Mouse (Mus musculus) midbrain, embryonic 16.5 days (tissue): ENCODE measurements at regions not wholly inside any gene's neighbourhood (a gene's known extent, or its start where the extent isn't known, plus 50 kb on each side); places are given as distances from the start of the nearest gene placed in this dataset.

ENCODE experiments used
- ATAC-seq: fragments of 200-750 bp; cut with Nextera tagmentation; 2 replicates; pipeline ENCODE4 v1.8.0; 2017; ENCODE audit warnings: moderate TSS enrichment
- H3K27ac ChIP-seq: fragments of 300-500 bp; sonication (generic); 2 replicates; pipeline ENCODE4 v1.5.1; 2014; ENCODE audit warnings: mild to moderate bottlenecking, low read length, mixed read lengths
- H3K27me3 ChIP-seq: fragments of 300-500 bp; sonication (generic); 2 replicates; pipeline ENCODE4 v1.6.1; 2014; ENCODE audit warnings: low read depth, low read length, mixed read lengths; ENCODE audit not compliant: control insufficient read depth, insufficient read depth
- H3K36me3 ChIP-seq: fragments of 300-500 bp; sonication (generic); 2 replicates; pipeline ENCODE4 v1.6.1; 2014; ENCODE audit warnings: mild to moderate bottlenecking, low read length, moderate library complexity, mixed read lengths; ENCODE audit not compliant: control insufficient read depth, insufficient read depth
- H3K4me1 ChIP-seq: fragments of 300-500 bp; sonication (generic); 2 replicates; pipeline ENCODE4 v1.6.1; 2014; ENCODE audit warnings: mild to moderate bottlenecking, low read length, mixed read lengths; ENCODE audit not compliant: control insufficient read depth, insufficient read depth
- H3K4me2 ChIP-seq: fragments of 300-500 bp; sonication (generic); 2 replicates; pipeline ENCODE4 v1.6.1; 2014; ENCODE audit warnings: mild to moderate bottlenecking, low read length, mixed read lengths
- H3K4me3 ChIP-seq: fragments of 300-500 bp; sonication (generic); 2 replicates; pipeline ENCODE4 v1.5.1; 2014; ENCODE audit warnings: low read depth, mild to moderate bottlenecking, low read length, moderate library complexity, mixed read lengths
- H3K9ac ChIP-seq: fragments of 300-500 bp; sonication (generic); 2 replicates; pipeline ENCODE4 v1.6.1; 2014; ENCODE audit warnings: low read depth, low read length, mixed read lengths
- H3K9me3 ChIP-seq: fragments of 300-500 bp; sonication (generic); replicated peaks from 2 replicates; pipeline ENCODE4 v1.6.1; 2014; ENCODE audit warnings: mild to moderate bottlenecking, low read length, mixed read lengths; ENCODE audit not compliant: control insufficient read depth, poor library complexity, severe bottlenecking
- WGBS: fragments of 180-500 bp; shearing (Covaris S2); extraction: QIAGEN DNeasy Blood & Tissue Kit; methylation state at CpG from one replicate; pipeline ENCODE4 v1.1.7; 2014; 5-methylcytosine and 5-hydroxymethylcytosine counted together

GRCm38 (mm10) chr1:41551271-41551670 is 745.9 kb downstream of the Tmem182 start:
- Histone ChIP-seq H3K9ac (no peak overlapping the region), H3K4me1 (no peaks in the 10 kb centered on the region), H3K4me2 (no peak overlapping the region), H3K27me3 (no peaks in the 10 kb centered on the region), H3K4me3 (no peak overlapping the region), H3K36me3 (no peaks in the 10 kb centered on the region), H3K27ac (no peak overlapping the region), H3K9me3 (no peaks in the 10 kb centered on the region)
- ATAC-seq, result no peak
- 95% methylated on average over 1 of the region's 1 CpGs for WGBS

- whole genome bisulfite sequencing, result 41% methylated on average over 2 of the region's 2 CpGs
- peak; percentile 79 for ATAC-seq
- Histone ChIP-seq H3K4me1 (no peaks in the 10 kb centered on the region), H3K27me3 (no peaks in the 10 kb centered on the region), H3K4me3 (no peak overlapping the region), H3K4me2 (no peak overlapping the region), H3K27ac (no peak overlapping the region), H3K9me3 (no peaks in the 10 kb centered on the region), H3K36me3 (no peaks in the 10 kb centered on the region), H3K9ac (no peak overlapping the region)
Measured at GRCm38 (mm10) chr1:41555607-41556006, 750.2 kb downstream of the Tmem182 start.

GRCm38 (mm10) chr1:41559101-41559665 is 753.8 kb downstream of the Tmem182 start:
- Histone ChIP-seq H3K36me3 (no peaks in the 10 kb centered on the region), H3K27me3 (no peaks in the 10 kb centered on the region), H3K4me3 (no peak overlapping the region), H3K9ac (no peak overlapping the region), H3K4me2 (no peak overlapping the region), H3K4me1 (no peaks in the 10 kb centered on the region), H3K27ac (no peak overlapping the region), H3K9me3 (no peaks in the 10 kb centered on the region)
- no peak for ATAC-seq
- WGBS, result 76% methylated on average over 17 of the region's 17 CpGs

- H3K9me3 ChIP-seq, result no peaks in the 10 kb centered on the region
- ATAC-seq, result no peak
- no peak overlapping the region for H3K4me2 ChIP-seq
- no peak overlapping the region for H3K4me3 ChIP-seq
- H3K27ac ChIP-seq, result no peak overlapping the region
- no peaks in the 10 kb centered on the region for H3K27me3 ChIP-seq
- no peaks in the 10 kb centered on the region for H3K36me3 ChIP-seq
- H3K9ac ChIP-seq, result no peak overlapping the region
- H3K4me1 ChIP-seq, result no peaks in the 10 kb centered on the region
- WGBS, result 91% methylated on average over 3 of the region's 3 CpGs
Measured at GRCm38 (mm10) chr1:41559991-41560390, 754.6 kb downstream of the Tmem182 start.

GRCm38 (mm10) chr1:41603471-41603870 is 798.1 kb downstream of the Tmem182 start:
- Histone ChIP-seq H3K4me1 (no peaks in the 10 kb centered on the region), H3K27me3 (no peaks in the 10 kb centered on the region), H3K9ac (no peak overlapping the region), H3K27ac (no peak overlapping the region), H3K4me2 (no peak overlapping the region), H3K36me3 (no peaks in the 10 kb centered on the region), H3K4me3 (no peak overlapping the region), H3K9me3 (no peaks in the 10 kb centered on the region)
- 90% methylated on average over 5 of the region's 5 CpGs for WGBS
- no peak for ATAC-seq

GRCm38 (mm10) chr1:41604996-41605747 is 799.8 kb downstream of the Tmem182 start:
- H3K4me2 ChIP-seq, result no peak overlapping the region; the same call in 1 of the 2 replicates
- ATAC-seq, result peak; percentile 73
- H3K9me3 ChIP-seq, result no peaks in the 10 kb centered on the region
- no peaks in the 10 kb centered on the region for H3K27me3 ChIP-seq
- 31% methylated on average over 14 of the region's 14 CpGs for WGBS
- H3K27ac ChIP-seq, result no peak overlapping the region
- no peaks in the 10 kb centered on the region for H3K4me1 ChIP-seq
- no peak overlapping the region for H3K4me3 ChIP-seq
- no peaks in the 10 kb centered on the region for H3K36me3 ChIP-seq
- H3K9ac ChIP-seq, result no peak overlapping the region

GRCm38 (mm10) chr1:41605748-41606131 is 800.3 kb downstream of the Tmem182 start:
- 25% methylated on average over 3 of the region's 3 CpGs for WGBS
- no peak overlapping the region for H3K4me3 ChIP-seq
- no peak overlapping the region for H3K9ac ChIP-seq
- H3K4me2 ChIP-seq, result no peak overlapping the region
- no peaks in the 10 kb centered on the region for H3K9me3 ChIP-seq
- no peaks in the 10 kb centered on the region for H3K27me3 ChIP-seq
- peak; percentile 83 for ATAC-seq
- no peaks in the 10 kb centered on the region for H3K36me3 ChIP-seq
- no peak overlapping the region for H3K27ac ChIP-seq
- H3K4me1 ChIP-seq, result no peaks in the 10 kb centered on the region

- no peaks in the 10 kb centered on the region for H3K4me1 ChIP-seq
- no peak overlapping the region for H3K9ac ChIP-seq
- no peaks in the 10 kb centered on the region for H3K9me3 ChIP-seq
- no peak overlapping the region for H3K4me2 ChIP-seq
- H3K27me3 ChIP-seq, result no peaks in the 10 kb centered on the region
- H3K27ac ChIP-seq, result no peak overlapping the region
- H3K36me3 ChIP-seq, result no peaks in the 10 kb centered on the region
- no peak overlapping the region for H3K4me3 ChIP-seq
- 75% methylated on average over 8 of the region's 8 CpGs for WGBS
- no peak for ATAC-seq
Measured at GRCm38 (mm10) chr1:41610783-41611182, 805.4 kb downstream of the Tmem182 start.

- peak; percentile 58 for ATAC-seq
- peaks cover 13% of the 10 kb centered on the region for H3K4me1 ChIP-seq
- WGBS, result 17% methylated on average over 9 of the region's 9 CpGs
- H3K36me3 ChIP-seq, result no peaks in the 10 kb centered on the region
- no peaks in the 10 kb centered on the region for H3K9me3 ChIP-seq
- no peaks in the 10 kb centered on the region for H3K27me3 ChIP-seq
- peak overlapping the region; percentile 33 for H3K4me2 ChIP-seq
- no peak overlapping the region for H3K9ac ChIP-seq
- no peak overlapping the region for H3K27ac ChIP-seq
- no peak overlapping the region for H3K4me3 ChIP-seq
Measured at GRCm38 (mm10) chr1:41651804-41652203, 846.4 kb downstream of the Tmem182 start.
